Mouse (Mus musculus): ENCODE data around the gene Olfr585.

Gene Olfr585

GRCm38 (mm10) chr7:103097420-103097819 is at the start of gene Olfr585:
Olfr585 (plus strand) TSS chr7:103097720.
- no peak for DNase-seq (ENCODE audit: low spot score)

GRCm38 (mm10) chr7:103051000-103051399 is 46.5 kb upstream of the Olfr585 start, which contains the start of gene Olfr583:
Olfr583 (plus strand) TSS chr7:103051300.
- DNase-seq (ENCODE audit: low spot score), result no peak

DNA sequence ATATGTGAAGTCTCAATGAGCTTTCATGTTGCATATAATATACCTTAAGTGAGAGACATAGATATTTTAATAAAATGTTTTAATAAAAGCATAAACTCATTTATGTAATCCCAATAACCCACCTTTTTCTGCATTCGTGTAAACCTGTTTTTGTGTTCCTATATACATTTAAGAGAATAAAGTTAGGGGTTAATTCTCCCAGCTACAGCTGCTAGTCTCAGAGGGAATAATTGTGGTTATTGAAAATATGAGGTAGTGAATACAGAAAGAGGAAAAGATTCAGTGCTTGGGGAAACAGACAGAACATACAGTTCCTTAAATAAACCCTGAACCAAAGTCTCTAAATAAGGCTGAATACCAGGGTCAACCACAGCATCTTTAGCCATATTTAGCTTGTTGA is 15.9 kb upstream of the Olfr585 start, which contains the start of gene Olfr584:
Gene Olfr584, plus strand, starts transcription at position 301 of the 400 bp plus-strand sequence.
- DNase-seq (ENCODE audit: low spot score), result no peak

GRCm38 (mm10) chr7:103119406-103119805 is 21.9 kb downstream of the Olfr585 start:
- no peak for DNase-seq (ENCODE audit: low spot score)

- DNase-seq (ENCODE audit: low spot score), result no peak
These were observed 28.0 kb downstream of the Olfr585 start, which contains the start of gene Olfr586 for GRCm38 (mm10) chr7:103125538-103125937. Olfr586 (minus strand) TSS chr7:103125638.

GRCm38 (mm10) chr7:103140579-103140978 is 43.1 kb downstream of the Olfr585 start, which contains the start of gene Olfr588-ps1:
Olfr588-ps1 (plus strand) TSS chr7:103140879.
- no peak for DNase-seq (ENCODE audit: low spot score)

Measured in lung, postnatal 25 days (tissue).